Mouse (Mus musculus) layer of hippocampus, adult 2 months (tissue): Measurements from ENCODE around the gene Rras2. TPM values are rescaled to one million over a fixed set of nuclear protein-coding genes. Genes with fewer than 3 reads are reported as not detected.

Experiments
- DNase-seq, 2 experiments: peaks; one replicate each; pipeline ENCODE4 v3.0.0; 2022; ENCODE audit warnings: low spot score in 2 of 2
- H3K27ac ChIP-seq: fragments of 200-600 bp; 2 replicates; pipeline ENCODE4 v1.8.1; 2022
- H3K4me3 ChIP-seq: fragments of 200-600 bp; 2 replicates; pipeline ENCODE4 v1.8.1; 2022; ENCODE audit warnings: mild to moderate bottlenecking
- CTCF ChIP-seq: fragments of 200-600 bp; conservative IDR thresholded peaks from 2 replicates; pipeline ENCODE4 v1.8.1; 2022; ENCODE audit warnings: antibody characterized with exemption, mild to moderate bottlenecking, moderate library complexity
- total RNA-seq, 2 experiments: library from RNA; stranded (reverse); gene quantifications; 2 replicates each; pipeline ENCODE4 v1.2.3; 2021

Rras2 gene
- total RNA-seq, 2 experiments from 2014 or later: 26.0 to 27.6 TPM

DNA sequence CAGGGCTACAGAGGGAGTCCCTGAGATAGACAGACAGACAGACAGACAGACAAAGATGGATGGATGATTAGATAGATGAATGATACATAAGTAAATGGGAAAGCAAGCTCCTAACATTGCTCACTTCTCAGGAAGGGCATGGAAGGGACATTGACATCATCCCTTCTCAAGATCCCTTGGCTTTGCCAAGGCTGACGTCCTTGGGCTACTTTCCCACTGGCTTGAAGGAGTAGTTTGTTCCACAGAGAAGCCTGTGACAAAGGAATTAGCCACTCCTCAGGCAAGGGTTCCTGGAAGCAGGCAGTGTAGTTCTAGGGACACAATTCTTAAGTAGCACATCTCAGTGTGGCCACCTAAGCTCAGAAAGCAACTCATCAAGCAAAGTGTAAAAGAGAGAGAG is 55.1 kb downstream of the Rras2 start:
- Histone ChIP-seq H3K27ac (peak overlapping the region; percentile 64; the same call in 1 of the 2 replicates), H3K4me3 (no peak overlapping the region)
- no peak for DNase-seq
- no peak for TF ChIP-seq CTCF

- Histone ChIP-seq H3K4me3 (no peak overlapping the region), H3K27ac (no peak overlapping the region; the same call in 1 of the 2 replicates)
- DNase-seq: no peak
- TF ChIP-seq CTCF: peak; percentile 47
Observed at GRCm38 (mm10) chr7:114060445-114060844, 57.1 kb downstream of the Rras2 start.

DNA sequence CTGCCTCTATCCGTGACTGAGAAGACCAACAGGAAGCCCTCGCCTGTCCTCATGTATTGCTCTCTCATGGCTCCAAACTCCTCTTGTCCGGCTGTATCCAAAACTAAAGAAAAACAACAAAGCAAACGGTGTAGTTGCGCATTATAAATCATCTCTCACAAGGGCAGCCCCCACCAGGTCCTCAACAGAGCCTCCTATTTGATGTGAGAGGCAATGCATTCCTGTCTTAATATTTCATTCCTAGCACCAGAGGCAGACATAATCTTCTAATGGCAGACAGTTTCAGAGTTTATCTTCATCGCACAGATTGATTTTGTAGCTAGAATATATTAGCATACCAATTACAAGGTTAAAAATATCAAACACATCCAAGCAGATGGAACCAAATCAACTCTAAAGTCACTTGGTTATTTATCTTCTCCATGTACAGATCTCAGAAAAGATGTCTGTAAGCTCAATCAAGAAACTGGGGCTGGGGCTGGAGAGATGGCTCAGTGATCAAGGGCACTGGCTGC is 58.6 kb downstream of the Rras2 start:
- DNase-seq: no peak
- 0 out of 2 replicates have a peak, but pooled peaks have one; percentile 3 for TF ChIP-seq CTCF
- H3K27ac ChIP-seq: peak overlapping the region; percentile 82
- no peak overlapping the region; the same call in 1 of the 2 replicates for H3K4me3 ChIP-seq

DNA sequence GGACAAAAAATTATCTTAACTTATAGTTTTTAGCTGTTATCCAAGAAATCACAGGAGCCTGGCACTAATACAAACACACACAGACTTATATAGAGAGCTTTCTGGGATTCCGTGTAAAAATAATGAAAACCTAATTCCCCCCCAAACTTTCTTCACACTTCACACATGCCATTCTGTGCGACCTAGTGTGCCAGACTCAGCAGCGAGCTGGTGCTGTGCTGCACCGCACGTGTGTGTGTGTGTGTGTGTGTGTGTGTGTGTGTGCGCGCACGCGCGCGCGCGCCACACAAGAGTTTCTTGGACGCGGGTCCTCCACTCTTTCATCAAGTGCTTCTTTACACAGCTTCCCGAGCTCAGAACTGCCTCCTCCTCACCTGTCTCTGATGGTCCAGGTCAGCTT is 59.4 kb downstream of the Rras2 start:
- H3K27ac ChIP-seq: peak overlapping the region; percentile 23; the same call in 1 of the 2 replicates
- DNase-seq: no peak
- no peak overlapping the region for H3K4me3 ChIP-seq
- TF ChIP-seq CTCF: no peak

DNA sequence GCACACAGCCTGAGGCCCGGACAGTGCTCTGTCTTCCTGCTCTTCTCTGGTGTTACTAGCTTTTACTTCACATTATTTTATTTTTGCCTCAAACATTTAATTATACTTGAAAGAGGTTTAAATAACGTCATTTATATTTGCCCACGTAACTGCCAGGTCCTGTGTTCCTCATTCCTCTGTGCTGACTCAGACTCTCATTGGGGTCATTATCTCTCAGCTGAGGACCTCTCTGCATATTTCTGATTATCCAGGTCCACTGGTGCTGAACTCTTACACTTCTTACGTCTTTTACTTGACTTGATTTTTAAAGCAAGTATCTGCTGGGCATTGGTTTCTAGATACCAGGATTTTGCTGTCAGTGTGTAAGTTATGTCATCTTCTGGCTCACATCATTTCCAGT is 63.9 kb downstream of the Rras2 start:
- DNase-seq: no peak
- TF ChIP-seq CTCF: no peak
- no peak overlapping the region for H3K27ac ChIP-seq
- H3K4me3 ChIP-seq: no peak overlapping the region

- DNase-seq: no peak
- H3K4me3 ChIP-seq: no peak overlapping the region
- no peak overlapping the region for H3K27ac ChIP-seq
- TF ChIP-seq CTCF: no peak
Observed at GRCm38 (mm10) chr7:114045814-114046213, 71.8 kb downstream of the Rras2 start.

DNA sequence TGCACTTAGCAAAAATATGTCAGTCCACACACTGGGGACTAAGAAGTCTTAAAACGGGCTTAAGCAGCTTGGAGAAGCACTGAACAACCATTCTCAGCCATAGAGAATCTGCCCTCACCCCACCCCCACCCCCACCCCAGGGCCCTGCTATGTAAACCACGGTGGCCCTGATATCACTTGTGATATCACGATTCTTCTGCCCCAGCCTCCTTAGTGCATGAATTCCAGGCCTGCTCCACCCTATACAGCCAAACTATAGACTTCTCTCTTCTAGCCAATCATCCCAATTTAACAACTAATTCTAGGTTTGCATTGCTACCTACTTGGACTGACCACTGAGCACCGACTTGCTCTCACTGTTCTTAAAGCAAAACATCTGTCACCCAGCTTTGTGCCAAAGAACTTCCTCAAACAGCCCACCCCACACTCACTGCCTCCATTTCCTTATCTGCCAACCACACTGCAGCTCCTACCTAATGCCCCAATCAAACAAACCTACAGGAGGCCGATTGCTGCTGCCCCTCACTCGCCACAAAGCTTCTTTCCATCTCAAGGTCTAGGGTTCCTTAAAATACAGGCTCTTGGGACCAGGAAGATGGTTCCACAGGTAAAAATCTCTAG is 73.5 kb downstream of the Rras2 start:
- TF ChIP-seq CTCF: no peak
- Histone ChIP-seq H3K27ac (peak overlapping the region; percentile 40), H3K4me3 (no peak overlapping the region)
- no peak for DNase-seq

GRCm38 (mm10) chr7:114042973-114043928 is 74.3 kb downstream of the Rras2 start:
- DNase-seq: no peak
- TF ChIP-seq CTCF: no peak
- peak overlapping the region; percentile 40 for H3K27ac ChIP-seq
- no peak overlapping the region for H3K4me3 ChIP-seq

- Histone ChIP-seq H3K4me3 (no peak overlapping the region), H3K27ac (no peak overlapping the region)
- TF ChIP-seq CTCF: 0 out of 2 replicates have a peak, but pooled peaks have one; percentile 3
- DNase-seq: no peak
Observed at GRCm38 (mm10) chr7:114041349-114041748, 76.2 kb downstream of the Rras2 start.

DNA sequence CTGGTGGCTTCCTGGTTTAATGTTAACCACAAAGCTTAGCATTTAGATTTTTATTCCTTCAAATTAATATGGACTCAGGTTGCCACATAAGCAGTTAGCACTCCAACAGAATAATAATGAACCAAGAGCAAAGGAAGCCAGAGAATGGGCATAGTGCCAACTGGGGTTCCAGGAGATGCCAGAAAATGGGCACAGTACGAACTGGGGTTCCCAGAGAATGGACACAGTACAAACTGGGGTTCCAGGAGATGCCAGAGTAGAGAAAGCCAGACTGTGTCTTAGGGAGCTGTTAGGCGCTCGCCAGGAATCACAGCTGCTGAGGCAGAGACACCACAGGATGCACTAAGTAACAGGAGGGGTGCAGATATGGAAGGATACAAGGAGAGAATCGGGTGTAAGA is 80.3 kb downstream of the Rras2 start:
- no peak overlapping the region for H3K4me3 ChIP-seq

DNA sequence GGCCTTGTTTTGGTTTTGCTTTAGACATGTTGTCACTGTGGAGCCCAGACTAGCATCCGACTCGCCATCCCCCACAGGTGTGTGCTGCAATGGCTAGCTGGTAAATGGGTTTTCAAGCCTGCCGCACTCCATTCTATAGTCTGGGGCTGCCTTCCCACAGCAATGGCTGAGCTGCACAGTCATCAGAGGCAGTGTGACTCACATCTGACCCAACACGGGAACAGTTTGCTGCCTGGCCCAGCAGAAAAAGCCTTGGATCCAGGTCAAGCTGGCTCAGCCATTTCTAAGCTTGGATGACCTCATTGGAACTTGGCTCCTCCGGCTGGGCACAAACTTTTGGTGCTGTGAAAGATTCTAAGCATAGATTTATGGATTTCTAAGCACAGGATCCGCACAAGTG is 88.0 kb downstream of the Rras2 start:
- Histone ChIP-seq H3K27ac (no peak overlapping the region; the same call in 1 of the 2 replicates), H3K4me3 (no peak overlapping the region)
- TF ChIP-seq CTCF: no peak
- DNase-seq: peak in 1 of 2 experiments; percentile 29

More for the DNA sequence above, 80.3 kb downstream of the Rras2 start:
- TF ChIP-seq CTCF: no peak
- DNase-seq: no peak
- peak overlapping the region; percentile 53; the same call in 1 of the 2 replicates for H3K27ac ChIP-seq

DNA sequence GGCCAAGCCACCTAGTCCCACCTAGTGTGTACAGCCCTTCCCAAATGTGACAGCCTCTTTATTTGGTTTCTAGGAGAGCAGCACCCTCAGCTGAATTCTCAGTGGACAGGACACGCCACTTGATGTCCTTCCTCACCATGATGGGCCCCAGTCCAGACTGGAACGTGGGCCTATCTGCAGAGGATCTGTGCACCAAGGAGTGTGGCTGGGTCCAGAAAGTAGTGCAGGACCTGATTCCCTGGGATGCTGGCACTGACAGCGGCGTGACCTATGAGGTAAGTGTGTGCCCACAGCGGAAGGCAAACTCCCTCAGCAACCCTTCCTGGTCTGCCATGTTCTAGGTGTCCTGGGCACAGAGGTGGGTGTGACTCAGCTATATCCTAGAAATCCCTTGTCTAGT is 88.8 kb downstream of the Rras2 start:
- H3K27ac ChIP-seq: no peak overlapping the region
- no peak for DNase-seq
- no peak for TF ChIP-seq CTCF
- no peak overlapping the region for H3K4me3 ChIP-seq

GRCm38 (mm10) chr7:114027406-114027805 is 90.2 kb downstream of the Rras2 start:
- TF ChIP-seq CTCF: no peak
- no peak for DNase-seq
- Histone ChIP-seq H3K4me3 (no peak overlapping the region), H3K27ac (no peak overlapping the region)
